Mouse (Mus musculus) C2C12 (cell line): ENCODE measurements around the gene Ptpn18.

Experiments
- CEBPB ChIP-seq: IDR thresholded peaks from one replicate; pipeline ENCODE4 v1.6.1; 2011; ENCODE audit warnings: low read depth, mild to moderate bottlenecking, control low read depth, moderate library complexity
- CTCF ChIP-seq: IDR thresholded peaks from one replicate; pipeline ENCODE4 v1.5.1; 2011; ENCODE audit not compliant: control insufficient read depth, insufficient read depth, insufficient read length
- FOSL1 ChIP-seq: IDR thresholded peaks from one replicate; pipeline ENCODE4 v1.8.0; 2011; ENCODE audit warnings: mild to moderate bottlenecking, low read length; ENCODE audit not compliant: poor library complexity, insufficient read depth, severe bottlenecking
- MAX ChIP-seq: IDR thresholded peaks from one replicate; pipeline ENCODE4 v1.6.1; 2011; ENCODE audit warnings: mild to moderate bottlenecking, control low read depth
- MYOD1 ChIP-seq: IDR thresholded peaks from one replicate; pipeline ENCODE4 v1.6.1; 2011; ENCODE audit warnings: low read depth; ENCODE audit not compliant: control insufficient read depth, insufficient read length
- MYOG ChIP-seq: IDR thresholded peaks from one replicate; pipeline ENCODE4 v1.6.1; 2011; ENCODE audit not compliant: control insufficient read depth, insufficient read length; ENCODE audit errors: extremely low read depth
- USF1 ChIP-seq: IDR thresholded peaks from one replicate; pipeline ENCODE4 v1.6.1; 2011; ENCODE audit warnings: low read depth, mild to moderate bottlenecking, control low read depth, moderate library complexity

DNA sequence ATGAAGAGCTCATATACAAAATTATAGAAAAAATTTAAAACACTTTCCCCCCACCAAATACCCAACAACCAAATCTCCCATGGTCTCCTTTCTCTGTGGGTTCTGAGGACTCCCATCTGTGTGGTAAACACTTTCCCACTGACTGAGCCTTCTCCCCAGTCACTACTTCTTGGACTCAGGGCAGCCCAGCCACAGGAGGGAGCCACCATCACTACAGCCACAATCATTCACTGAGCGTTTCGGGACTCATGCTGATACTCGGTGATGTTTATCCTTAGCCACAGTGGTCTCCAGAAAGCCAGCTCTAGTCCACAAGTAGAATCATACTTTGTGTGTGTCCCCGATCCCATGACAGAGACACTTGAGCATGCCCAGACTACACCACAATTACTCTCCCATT is 53.5 kb downstream of the Ptpn18 start:
- TF ChIP-seq CTCF (no peak), MAX (no peak), CEBPB (no peak), FOSL1 (no peak), USF1 (no peak), MYOD1 (no peak), MYOG (no peak)
